Mouse (Mus musculus) heart, adult 18-20 months (tissue): ENCODE measurements at regions not wholly inside any gene's neighbourhood (a gene's known extent, or its start where the extent isn't known, plus 50 kb on each side); places are given as distances from the start of the nearest gene placed in this dataset.

Source experiments
- DNase-seq, 2 experiments: peaks; one replicate each; pipeline ENCODE4 v3.0.0; 2021 to 2022; ENCODE audit warnings: mixed read lengths in 1 of 2

DNA sequence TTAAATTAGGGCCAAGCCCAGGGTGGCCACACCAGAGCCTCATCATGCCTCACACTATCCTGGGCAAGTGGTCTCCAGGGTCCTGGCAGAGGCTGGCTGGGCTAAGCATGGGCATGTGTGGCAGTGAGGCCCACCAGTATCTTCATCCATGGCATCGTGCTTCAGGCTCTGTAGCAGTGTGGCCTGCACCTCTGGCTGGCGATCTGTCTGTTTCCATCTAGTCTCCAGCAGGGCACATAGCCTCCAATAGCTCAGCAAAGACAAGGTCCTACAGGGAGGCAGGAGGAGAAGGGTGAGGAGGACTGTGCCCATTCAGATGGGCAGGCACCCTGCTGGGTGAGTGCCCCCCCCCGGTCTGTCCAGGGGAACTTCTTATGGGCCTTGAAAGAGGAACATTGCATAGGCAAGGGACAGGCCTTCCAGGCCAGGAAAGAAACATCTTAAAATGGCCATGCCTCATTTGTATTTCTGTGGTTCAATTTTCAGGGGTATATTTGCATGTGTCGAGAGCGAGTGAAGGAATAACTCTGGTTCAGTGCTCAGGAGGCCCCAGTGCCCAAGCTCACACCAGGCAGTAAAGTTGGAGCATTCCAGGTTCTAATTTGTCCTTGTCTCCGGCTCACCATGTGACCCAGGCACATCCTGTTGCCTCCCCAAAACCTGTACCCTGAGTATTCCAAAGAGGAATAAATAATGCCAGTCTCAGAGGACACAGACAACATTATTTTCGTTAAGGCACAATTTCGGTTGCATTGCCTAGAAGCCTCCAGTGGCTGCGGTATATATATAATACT lies 60.4 kb upstream of the Ppara start:
- DNase-seq, result peak; percentile 43 to 54

DNA sequence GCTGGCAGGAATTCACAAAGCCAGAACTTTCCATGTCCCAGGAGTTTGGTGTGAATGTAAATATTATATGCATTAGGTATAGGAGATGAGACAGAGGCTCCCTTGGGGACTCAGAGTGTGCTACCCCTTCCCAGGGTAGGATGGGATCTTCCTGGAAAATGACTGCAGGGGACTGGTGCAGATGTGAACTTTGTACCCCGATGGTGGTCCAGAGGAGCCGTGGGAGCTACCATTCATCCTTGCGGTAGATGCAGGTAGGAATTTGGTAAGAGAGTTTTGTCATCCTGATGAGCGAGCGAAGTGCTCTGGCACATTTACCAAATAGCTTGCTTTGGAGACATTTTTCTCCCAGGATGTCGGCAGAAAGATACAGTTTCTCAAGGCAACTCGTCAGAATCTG lies 59.7 kb upstream of the Ppara start:
- no peak for DNase-seq

GRCm38 (mm10) chr15:85675736-85676135 lies 59.0 kb upstream of the Ppara start:
- peak; percentile 62 for DNase-seq

GRCm38 (mm10) chr15:85676156-85676555 lies 58.6 kb upstream of the Ppara start:
- no peak for DNase-seq

DNA sequence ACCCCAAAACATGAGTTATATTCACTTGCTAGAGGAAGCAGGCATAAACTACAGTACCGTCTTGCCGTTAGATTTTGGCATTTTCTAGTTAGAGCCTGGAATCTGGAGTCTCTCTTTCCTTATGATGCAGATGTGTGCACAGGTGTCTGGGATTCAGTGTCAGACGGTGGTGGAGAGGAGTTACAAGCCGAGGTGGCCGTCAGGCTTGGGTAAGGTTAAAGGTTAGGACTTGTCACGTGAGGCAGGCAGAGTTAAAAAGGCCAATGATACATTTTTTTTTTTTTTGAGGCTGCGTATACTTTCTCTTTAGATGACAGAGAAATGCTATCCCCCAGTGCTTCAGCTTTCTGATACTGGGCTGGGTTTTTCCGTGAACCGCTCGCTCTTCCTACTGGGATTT lies 57.9 kb upstream of the Ppara start:
- DNase-seq, result peak in 1 of 2 experiments; percentile 45

DNA sequence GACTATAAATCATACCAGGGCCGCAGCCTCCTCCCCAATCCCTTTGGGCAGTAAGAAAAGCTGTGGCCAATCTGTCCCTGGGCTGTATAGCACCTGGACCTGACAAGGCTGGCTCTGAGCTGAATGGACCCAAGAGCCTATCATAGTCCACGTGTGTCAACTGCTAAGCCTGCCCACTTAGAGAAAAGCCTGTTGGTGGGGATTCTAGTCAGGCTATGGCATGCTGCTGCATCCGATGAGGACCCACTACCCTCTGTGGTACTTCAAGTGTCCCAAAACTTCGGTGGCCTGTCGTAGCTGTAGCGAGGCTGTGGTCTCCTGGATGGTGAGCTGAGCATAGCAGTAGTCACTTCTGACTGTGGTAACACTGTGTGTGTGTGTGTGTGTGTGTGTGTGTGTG lies 57.4 kb upstream of the Ppara start:
- DNase-seq, result peak; percentile 26 to 59

DNA sequence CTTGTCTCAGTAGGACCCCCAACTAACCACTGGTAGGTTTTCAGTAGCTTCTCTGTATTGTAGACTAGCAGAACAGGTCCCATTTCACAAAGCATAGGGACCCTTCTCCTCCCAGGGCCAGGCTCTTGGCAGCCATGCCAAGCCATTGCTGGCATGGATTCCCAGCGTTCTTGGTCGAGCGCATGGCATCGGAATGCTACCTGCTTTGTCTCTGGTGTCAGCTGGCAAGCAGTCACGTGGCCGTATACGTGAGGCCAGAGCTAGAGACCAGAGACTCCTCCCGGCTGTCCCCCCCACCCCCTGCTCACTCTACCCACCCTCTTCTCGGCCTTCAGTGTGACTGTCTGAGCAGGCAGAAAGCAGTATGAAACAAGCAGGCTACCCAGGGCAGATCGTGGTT lies 56.9 kb upstream of the Ppara start:
- peak; percentile 81 to 84 for DNase-seq

DNA sequence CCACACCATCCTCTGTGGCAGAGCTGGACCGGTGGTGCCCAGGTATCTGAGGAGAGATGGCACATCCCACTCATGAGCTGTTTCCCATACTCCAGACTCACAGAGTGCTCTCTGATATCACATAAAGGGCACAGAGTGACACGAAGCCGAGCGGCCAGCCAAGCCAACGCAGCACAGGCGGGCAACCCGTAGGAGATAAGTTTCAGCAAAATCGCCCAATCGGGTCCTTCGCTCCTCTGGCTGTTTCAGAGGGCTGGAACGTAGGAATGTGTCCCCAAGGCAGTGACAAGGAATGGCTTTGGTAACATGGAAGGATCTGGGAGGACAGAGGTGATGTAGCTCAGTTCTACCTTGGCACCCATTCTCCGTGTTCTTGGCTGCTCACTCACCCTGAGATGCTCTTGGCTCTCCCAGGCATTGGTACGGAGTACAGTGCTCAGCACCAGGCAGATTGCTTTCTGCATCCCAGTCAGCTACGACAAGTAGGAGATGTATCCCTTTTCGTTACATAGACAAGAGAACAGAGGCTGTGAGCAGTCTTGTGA lies 56.4 kb upstream of the Ppara start:
- DNase-seq, result peak in 1 of 2 experiments; percentile 61

GRCm38 (mm10) chr15:85678981-85679708 lies 55.6 kb upstream of the Ppara start:
- DNase-seq, result no peak

GRCm38 (mm10) chr15:85679864-85680428 lies 54.8 kb upstream of the Ppara start:
- peak in 1 of 2 experiments; percentile 61 for DNase-seq

DNA sequence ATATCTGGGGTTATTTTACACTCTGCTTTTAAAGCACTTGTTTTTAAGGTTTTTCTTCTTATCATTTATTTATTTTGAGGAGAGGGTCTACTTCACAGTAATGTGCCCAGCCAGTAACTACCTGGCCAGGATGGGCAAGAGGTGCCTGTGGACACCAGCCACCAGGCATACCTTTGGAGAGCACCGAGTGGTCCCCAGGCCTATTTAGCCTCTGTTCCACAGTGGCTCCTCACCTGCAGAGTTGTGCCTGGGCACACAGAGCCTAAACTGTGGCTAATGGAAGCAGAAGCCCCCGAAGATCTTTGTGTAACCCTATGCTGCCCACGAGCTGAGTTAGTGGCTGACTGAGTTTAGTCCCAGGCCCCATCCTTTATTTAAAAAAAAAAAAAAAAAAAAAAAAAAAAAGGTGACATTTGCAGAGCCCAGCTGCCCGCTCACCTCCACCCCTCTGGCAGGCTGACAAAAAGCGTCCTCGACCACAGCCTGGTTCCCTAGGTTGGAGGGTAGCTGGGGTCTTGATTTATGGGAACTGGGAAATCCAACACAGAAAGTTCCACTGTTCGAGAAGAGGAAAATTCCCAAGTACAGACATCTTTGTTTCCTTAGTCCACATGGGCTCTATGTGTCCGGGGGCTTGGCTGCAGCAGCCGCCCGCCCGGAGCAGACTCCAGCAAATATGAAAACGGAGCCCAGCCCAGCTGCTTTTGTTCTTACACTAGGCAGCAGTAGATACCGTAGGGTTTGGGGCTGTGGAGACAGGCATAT lies 54.1 kb upstream of the Ppara start:
- DNase-seq, result peak in 1 of 2 experiments; percentile 62

DNA sequence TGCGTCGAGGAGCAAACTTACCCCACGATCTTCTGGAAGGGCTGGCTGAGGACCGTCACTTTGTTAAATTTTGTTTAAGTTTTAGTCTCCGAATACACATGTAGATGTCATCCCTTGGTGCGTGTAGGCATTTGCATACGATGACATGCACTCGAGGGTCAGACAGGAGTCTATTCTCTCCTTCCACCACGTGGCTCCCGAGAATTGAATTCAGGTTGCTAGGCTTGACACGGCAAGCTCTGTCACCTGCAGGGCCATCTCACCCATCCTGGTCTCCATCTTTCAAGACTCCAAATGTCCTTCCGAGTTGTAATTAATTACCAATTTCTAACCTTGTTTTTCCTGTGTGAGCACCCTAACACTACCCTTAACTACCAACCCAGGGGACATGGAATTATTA lies 52.7 kb upstream of the Ppara start:
- no peak for DNase-seq

DNA sequence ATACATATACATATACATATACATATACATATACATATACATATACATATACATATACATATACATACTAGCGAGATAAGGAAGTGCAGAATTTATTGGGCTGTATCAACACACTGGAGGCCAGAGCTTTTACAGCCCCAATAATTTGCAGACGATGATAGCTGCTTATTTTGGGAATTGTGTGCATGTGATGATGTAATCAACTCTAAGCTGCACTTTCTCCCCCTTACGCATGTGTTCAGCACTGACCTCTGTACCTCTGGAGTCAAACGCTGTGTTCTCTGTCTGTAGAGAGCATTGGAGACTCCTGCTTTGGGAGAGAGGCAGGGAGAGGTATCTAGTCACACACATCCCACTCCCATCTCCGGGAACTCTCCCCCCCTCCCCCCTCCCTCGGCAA lies 52.0 kb upstream of the Ppara start:
- no peak for DNase-seq

DNA sequence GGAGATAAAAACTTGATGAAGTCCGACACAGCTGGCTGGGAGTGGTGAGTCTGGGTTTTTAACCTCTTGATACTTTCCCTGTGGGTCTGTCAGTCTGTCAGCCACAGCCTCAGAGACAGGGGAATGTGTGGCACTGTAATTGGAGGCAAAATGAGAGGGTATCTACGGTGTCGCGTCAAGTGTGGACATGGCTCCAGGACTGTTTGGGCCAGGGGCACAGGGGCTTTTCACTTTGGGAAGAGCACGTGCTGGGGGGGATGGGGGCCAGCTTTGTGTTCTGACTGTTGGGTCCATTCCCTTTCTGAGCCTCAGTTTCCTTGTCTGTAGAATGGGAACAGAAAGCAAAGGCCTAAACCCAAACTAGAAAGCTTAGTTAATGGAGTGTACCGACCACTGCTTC lies 51.5 kb upstream of the Ppara start:
- DNase-seq, result no peak

- DNase-seq, result no peak
Observed at GRCm38 (mm10) chr15:85683716-85684115, 51.1 kb upstream of the Ppara start.

DNA sequence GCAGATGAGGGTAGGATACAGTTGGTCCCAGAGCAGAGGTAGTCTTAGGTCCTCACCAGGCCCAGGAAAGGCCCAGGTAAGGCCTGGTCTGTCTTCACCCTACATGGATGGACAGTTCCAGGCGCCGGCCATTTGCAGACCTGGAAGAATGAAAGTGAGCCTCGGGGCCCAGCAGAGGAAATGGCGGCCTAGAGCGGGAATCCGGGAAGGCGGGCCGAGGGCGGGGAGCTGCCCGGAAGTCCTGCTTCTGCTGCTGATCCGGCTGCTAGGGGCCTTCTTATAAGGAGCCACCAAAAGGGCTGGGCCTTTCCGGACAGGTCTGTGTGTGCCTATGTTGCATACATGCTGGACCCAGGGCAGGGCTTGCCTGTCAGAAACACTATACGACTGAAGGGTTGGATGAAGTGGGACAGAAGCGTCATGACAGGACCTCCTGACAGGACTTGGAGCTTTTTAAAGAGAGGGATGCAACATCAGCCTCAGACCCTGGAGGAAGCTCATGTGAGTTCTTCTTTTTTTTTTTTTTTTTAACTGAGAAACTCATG lies 50.5 kb upstream of the Ppara start:
- DNase-seq, result peak; percentile 75 to 87

GRCm38 (mm10) chr15:85684875-85685274 lies 49.9 kb upstream of the Ppara start:
- DNase-seq, result peak in 1 of 2 experiments; percentile 56
